Mouse (Mus musculus): ENCODE data around the gene Nutm1.

The Nutm1 gene

DNA sequence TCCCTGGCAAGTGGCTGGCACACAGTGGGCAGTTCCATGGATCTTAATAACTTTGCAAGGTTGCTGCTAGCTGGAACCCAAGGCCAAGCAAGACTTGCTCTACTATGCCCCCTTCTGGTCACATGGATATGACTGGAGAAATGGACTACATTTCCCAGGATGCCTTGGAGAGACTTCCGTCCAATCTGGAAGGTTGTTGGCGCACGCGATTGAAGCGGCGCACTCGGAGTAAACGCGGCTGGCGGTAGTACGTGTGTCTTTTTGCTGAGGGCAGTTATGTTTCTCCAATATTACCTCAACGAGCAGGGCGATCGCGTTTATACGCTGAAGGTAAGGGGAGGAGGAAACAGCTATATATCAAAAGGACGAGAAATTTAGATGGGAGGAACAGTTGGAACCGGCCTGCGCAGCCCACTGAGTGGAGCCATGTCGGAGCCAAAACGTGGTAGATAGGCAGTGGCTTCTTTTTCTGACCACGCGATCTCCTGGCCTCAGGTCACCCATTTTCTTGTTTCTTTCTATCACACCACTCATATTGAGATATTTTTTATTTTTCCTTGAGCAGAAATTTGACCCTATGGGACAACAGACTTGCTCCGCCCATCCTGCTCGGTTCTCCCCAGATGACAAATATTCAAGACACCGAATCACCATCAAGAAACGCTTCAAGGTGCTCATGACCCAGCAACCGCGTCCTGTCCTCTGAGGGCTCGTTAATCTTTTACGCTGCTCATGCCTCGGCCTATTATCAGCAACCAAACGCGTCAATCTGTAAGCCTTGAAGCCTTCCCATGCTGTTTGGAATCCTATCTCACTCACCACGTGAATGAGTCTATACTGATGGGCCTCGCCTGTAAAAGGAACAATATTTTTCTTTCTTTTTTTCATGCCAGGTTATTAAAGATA, 2.9 kb upstream of the Nutm1 start, which contains the start of gene Nop10:
Gene Nop10 (plus strand): TSS at position 179 of the 906 bp plus-strand sequence.
- peak; percentile 93 for DNase-seq

DNA sequence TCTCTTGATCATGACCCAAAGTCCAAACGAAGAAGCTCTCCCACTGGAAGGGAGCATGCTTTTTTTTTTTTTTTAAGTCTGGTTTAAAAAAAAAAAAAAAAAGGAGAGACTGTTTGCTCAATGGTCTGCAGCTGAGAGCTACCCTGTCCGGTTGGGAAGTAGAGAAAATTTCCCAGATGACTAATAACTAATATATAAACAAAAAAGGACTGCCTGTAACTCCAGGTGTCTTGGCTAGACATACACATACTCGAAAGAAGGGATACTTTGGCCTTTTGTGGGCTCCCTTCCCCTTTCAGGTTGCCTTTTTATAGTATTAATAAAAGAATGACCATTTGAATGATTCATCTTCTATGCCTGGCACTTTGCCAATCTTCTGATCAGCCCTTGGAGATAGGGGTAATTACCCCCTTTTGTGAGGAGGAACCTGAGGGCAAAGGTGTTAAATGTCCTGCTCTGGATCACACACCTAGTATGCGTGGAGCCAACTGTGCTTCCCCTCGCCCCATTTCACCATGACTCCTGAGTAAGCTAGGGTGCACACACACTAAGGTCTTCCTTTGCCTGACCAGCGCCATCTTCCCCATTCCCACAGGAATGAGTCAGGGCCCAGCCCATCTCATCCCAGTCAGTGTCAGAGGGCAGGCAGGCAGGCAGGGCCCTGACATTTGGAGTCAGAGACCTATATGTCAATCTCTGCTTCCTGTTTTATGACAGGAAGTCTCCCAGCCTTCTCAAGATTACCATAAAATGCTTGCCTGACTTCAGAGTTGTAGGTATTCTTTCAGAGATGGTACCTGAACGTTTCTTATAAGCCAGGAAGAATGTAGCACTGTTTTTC, 4.2 kb downstream of the Nutm1 start:
- no peak for DNase-seq

DNA sequence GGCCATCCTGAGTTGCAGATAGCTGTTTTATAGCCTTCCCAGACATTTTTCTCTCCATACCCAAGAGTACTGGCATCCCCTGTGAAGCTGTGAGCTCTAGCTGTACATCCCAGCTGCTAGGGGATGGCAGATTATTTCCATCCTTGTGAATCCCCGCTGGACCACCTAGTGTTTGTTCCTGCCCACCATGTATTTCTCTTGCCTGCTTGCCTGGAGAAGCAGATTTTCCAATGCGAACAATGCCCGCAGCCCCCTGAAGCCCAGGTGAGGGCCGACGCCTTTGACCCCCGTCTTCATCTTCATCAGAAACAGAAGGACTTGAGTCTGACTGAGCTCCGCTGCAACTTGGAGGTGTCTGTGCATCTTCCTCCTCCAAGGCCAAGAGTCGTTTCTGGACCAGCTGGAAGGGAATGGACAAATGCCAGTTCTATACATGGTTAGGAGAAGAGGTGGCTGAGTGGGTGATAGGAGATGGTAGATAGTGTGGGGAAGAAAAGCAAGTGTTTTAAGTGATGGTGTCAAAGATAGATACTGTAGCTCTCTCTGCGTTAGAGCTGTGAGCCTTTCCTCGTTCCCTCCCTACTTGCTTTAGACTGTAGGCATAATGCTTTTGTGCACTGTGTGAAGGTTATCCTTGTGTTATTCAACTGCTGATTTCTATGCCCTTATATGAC, 9.2 kb downstream of the Nutm1 start:
- no peak for DNase-seq

DNA sequence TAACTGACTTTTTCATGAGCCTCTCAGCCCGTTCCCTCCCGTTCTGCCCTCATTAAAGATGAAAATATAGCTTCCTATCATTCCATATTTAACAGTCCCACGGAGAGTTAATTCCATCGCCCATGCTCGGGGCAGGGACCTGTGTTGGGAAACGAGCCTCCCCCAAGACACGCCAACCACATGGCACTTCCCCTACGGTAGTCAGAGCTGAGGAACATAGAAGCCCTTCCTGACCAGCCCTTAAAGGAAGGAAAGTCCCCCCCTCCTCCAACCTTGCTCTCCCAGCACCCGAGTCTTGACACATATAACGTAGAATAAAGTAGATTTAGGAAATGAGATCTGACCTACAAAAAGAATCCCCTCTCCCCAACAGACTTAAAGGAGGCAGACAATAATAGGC, 11.8 kb downstream of the Nutm1 start:
- DNase-seq = no peak

DNA sequence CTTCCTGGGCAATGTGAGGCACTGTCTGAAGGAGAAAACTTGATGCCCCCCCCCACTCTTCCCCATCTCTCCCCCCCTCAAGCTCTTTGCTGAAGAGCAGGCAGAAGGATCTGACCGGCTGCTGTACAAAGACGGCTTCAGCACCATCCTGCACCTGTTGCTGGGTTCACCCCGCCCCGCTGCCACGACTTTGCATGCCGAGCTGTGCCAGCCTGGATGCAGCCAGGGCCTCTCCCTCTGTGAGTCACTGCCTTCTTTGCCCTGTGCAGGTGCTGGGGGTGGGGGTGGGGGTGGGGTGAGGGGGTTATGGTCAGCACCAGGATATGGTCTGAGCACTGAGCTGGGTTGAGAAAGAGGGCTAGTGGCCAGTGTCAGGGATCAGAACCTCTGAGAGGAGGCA, 12.9 kb downstream of the Nutm1 start:
- DNase-seq = no peak

DNA sequence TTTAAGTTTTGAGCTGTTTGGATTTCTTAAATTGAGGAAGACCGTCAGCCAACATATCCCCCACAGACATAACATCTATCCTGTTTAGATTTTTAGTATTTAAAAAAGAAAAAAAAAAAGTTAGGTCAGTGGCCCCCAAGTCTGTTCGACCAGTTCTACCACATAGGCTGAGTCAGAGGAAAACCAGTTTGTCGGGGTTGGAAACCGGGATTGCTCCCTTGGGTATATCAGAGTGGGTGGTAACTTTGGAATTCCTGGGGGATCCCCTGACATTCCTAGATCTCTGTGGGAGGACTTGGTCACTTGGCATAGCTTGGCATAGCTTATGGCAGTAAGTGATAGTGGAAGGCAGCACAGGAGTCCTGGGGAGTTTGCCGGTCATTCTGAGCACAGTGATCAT, 13.8 kb downstream of the Nutm1 start:
- no peak for DNase-seq

DNA sequence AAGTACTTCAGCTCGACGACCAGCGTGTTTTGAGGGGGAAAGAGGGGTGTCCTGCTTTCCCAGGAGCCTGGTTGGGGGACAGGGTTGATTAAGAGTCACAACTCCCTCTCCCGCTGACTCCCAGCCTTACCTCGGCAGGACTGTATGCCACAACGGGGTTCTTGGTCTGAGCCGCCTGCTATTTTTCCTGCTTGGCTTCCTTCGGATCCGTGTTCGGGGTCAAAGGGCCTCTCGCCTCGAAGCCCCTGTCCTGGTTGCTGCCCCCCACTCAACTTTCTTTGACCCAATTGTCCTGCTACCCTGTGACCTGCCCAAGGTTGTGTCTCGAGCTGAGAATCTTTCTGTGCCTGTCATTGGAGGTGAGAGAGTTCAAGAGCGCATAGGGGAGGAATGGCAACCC, 17.3 kb downstream of the Nutm1 start:
- DNase-seq = no peak

DNA sequence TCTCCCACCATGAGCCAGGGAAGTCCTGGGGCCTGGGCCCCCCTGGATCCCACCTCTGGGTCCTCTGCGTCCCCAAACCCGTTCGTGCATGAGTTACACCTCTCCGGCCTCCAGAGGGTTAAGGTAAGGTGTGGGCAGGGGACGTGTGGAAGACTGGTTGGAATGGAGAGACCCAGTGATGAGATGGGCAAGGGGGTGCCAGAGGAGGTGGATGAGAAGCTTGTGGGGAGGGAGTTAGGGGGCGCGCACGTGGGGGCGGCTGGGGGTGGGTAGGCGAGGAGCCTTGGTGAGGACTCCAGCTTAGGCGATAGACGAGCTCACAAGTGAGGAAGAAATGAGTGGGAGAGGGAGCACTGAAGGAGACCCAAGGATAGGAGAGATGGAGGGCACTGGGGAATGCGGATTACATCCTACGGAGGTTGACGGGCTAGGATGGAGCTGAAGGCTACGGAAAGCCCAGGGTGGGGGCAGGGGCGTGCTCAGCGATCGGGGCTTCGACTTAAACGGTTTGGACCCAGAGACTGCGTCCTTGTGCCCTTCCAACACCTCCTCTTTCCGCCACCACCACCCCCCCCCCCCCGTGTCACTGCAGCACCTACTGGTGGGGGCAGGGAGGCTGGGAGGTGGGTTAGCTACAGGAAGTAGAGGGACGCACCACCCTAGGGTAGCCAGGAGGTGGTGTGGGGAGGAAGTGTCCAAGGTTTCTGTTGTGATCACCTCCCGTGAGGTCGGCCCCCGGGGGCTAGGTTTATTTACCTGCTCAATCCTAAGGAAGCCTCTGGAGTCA, 19.0 kb downstream of the Nutm1 start:
- DNase-seq = peak; percentile 48

DNA sequence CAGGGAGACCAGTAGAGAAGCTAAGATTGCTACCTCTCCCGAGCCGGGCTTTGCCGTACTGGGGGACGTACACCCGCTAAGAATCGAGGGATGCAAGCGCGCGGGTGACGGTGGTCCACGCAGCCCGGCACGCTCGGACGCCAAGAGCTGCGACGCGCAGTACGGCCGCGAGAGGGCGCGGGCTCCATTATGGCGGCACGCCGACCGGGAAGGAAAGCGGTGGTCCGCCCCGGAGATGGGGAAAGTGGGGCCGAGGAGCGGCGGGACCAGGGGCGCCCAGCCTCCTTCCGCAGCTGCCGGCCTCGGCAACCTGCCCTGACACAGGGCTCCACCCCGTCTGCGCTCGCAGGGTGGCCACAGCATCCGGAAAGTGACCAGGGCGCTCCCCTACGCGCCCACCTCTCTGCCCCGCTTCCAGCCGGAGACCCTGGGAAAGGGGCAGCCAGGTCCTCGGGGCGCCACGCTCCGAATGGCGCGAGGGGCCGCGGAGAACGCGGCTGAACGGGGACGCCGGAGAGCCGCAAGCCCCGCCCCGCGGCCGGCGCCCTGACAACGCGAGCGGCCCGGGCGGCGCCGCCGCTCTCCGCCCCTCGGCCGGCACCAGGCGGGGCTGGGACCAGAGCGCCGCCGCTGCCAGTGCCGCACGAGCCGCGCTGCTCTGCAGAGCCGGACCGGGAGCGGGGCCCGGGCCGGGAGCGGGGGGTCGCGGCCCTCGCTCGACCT, 19.7 kb downstream of the Nutm1 start, which contains the start of gene Lpcat4:
Gene Lpcat4 (plus strand): TSS at position 257 of the 723 bp plus-strand sequence.
- peak; percentile 91 for DNase-seq

DNA sequence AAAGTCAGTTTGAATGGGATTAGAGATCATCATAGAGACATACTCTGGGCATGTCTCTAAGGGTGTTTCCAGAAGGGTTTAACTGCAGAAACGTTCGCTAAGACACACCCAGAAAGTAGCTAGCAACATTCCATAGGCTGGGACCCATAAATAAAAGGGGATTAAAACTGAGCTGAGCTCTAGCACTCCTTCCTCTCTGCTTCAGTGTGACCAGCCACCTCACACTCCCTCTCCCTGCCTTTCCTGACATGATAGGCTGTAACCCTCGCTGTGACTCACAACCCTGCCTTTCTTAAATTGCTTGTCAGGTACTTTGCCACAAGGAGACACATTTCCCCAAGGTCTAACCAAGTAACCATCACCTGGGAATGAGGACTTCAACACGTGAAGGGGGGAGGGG, 21.1 kb downstream of the Nutm1 start:
- DNase-seq = no peak

DNA sequence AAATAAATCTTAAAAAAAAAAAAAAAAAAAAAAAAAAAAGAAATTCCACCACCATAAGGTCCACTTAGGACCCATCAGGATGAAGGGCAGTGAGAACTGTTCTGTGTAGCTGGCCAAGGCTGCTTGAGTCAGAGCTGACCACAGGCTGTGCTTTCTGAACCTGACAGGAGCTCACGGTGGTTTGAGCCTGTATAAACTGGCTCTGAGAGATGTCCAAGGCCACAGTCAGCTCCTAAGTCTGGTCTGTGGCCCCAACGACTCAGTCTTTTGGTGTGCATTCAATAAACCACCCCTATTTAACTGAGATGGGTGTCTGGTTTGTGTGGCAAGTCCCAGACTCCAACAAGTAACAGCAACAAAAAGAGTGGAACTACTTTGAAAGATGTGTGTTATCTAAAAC, 22.5 kb downstream of the Nutm1 start:
- DNase-seq = no peak

DNA sequence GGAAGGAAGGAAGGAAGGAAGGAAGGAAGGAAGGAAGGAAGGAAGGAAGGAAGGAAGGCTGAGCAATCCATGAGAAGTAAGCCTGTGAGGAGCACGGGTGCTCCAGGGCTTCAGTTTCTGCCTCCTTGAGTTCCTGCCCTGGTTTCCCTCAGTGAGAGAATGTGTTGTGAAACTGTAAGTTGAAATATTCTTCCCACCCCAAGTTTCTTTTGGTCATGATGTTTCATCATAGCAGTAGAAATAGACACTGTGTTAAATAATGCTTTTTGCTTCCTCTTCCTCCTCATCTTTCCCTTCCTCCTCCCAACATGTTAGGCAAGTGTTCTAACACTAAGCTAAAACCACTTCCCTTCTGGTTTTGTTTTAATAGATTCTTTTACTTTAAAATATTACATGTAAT, 26.5 kb downstream of the Nutm1 start:
- DNase-seq = no peak

DNA sequence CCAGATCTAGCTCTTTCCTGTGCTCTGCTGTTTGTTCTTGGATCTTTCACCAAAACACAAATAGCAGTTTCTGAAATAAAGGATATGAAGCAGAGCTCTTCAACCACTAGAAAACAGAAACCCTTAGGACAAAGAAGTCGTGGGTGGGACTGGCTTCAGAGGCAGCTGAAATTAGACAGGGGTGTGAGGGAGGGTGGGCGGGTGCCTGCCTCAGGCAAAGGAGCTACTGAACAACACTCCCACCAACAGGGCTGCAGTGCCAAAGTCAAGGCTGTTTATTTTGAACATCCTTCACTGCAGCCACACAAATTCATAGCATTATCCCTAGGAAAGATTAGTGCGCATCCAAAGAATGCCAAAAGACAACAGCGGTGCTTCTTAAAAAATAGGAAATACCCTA, 34.7 kb downstream of the Nutm1 start:
- DNase-seq = no peak

DNA sequence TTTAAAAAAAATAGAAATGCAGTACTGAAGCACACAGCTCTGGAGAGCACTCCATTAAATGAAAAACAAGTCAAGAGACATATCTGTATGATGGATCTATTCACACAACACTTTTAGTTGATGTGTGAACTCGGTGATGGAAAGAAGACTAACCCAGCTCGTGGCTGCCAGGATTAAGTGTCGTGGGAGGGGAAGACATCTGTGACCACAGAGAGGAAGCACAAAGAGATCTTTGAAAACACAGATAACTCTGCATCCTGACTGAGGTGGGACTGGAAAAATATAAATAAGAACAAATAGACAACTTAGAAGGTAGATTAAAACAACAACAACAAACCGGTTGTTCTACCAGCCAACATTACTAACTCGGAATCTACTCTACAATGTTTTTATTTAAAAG, 36.5 kb downstream of the Nutm1 start:
- DNase-seq = no peak

DNA sequence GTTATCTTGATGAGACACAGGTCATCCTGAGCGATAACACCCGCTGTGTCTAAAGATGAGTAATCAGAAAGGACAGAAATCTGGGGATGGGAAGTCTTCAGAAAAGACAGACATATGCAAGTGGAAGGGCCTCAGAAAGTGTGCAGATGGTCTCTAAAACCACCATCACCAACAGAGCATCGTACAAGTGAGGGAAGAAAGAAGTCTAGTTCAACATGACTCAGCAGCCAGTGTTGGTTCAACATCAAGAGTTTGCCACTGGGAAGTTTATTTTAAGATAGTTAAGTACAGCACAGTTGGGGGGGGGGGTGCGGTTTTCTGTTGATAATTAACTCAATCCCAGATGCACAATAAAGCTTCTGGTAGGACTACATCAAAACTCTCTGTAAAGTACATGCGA, 38.2 kb downstream of the Nutm1 start:
- DNase-seq = no peak

DNA sequence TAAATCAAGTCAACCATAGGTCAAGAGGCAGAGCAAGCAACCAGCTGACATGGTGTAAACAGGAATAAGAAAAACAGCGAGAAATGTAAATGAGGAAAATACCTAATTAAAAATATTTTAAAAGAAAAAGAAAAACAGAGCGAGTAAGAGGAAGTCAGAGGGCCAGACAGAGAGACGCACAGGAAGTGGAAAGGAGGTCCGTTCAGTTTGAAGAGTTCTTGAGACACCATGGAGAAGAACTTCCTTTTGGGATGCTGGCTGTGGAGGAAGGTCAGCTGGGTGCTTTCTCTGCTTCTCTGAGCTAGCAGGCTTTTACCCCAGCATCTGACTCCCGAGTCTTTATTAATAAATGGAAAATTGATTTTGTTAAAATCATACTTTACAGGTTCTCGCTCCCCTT, 41.5 kb downstream of the Nutm1 start:
- no peak for DNase-seq

DNA sequence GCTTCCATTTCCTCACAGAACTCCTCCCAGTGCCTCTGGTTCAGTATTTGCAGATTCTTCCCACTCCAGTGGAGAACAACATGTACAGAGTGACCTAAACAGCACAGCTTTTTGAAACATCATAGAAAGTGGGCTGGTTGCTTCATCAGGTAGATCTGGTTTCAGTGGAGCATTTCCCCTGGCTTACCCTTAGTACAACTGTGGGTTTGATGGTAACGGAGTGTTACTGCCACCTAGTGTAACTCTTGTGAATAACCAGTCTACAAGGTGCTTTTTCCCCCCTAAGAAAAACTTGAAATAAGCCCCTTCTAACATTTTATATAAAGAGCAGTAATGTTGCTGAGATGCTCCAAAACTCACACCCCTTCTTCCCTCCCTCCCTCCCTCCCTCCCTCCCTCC, 43.1 kb downstream of the Nutm1 start:
- no peak for DNase-seq

DNA sequence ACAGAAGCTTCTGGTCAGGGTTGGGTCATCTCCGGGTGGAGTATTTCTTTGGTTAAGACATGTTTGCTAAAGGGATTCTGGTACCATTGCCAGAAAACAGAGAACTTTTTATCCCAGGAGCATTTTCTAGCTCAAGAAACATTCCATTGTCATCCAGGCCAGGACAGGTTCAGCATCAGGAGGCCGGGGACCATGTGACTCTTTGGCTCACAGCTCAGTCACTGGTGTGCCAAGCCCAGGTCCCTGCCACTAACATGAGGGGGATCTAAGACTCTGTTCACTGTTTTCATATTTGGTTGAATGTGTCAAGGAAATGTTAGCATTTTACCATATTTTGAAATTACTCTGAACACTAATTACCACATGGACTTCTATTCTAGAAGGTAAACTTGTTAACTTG, 48.4 kb downstream of the Nutm1 start:
- no peak for DNase-seq

DNA sequence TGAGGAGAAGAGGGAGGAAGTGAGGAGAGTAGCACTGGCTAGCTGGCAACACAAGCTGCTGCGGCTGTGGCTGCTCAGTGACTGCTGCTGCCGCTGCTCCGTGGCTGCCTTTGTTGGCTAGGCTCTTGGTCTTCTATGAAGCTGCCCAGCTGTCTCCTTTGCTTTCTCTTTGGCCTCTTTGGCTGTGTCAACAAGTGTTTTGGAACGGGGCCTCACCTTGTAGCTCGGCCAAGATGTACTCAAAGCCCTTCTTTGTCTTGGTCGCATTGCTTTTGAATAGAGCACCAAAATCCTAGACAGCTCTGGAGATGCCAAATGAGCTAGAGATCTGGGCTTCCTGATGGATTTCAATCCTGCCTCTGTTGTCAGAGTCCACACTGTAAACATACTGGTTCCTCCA, 48.9 kb downstream of the Nutm1 start:
- peak; percentile 9 for DNase-seq

DNA sequence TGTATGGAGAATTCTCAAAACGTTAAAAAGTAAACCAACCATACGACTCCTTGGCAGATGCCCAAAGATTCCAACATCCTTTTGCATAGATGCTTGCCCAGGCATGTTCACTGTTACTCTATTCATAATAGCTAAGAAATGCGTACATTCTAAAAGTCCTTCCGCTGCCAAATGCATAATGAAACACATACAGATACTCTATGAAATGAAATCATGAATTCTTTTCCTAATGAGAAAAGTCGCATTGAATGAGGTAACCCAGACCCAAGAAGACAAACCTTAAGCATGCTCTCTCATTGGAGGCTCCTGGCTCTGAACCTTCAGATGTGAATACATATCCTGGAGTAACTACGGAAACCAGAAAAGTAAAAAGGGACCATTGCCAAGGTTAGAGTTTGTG, 56.0 kb downstream of the Nutm1 start:
- no peak for DNase-seq
